Mouse (Mus musculus) olfactory bulb, adult 2 months (tissue): ENCODE results near the gene Col15a1.

ENCODE experiments used
- CTCF ChIP-seq: fragments of 200-500 bp; IDR thresholded peaks from 2 replicates; pipeline ENCODE4 v1.5.1; 2012; ENCODE audit warnings: low read depth, mild to moderate bottlenecking, low read length, moderate library complexity; ENCODE audit not compliant: insufficient read depth
- POLR2A ChIP-seq: fragments of 200-500 bp; IDR thresholded peaks from 2 replicates; pipeline ENCODE4 v1.6.1; 2012; ENCODE audit warnings: mild to moderate bottlenecking, low read depth, low read length, moderate library complexity; ENCODE audit not compliant: insufficient read depth

GRCm38 (mm10) chr4:47177101-47177500 lies 30.9 kb upstream of the Col15a1 start:
- TF ChIP-seq CTCF, result no peak
- no peak for TF ChIP-seq POLR2A
